Mouse (Mus musculus) heart, embryonic 10.5 days (tissue): ENCODE results near the gene Tiam2. TPM values are rescaled to one million over a fixed set of nuclear protein-coding genes. Genes with fewer than 3 reads are reported as not detected.
"Not testable (repeated sequence)": the region's sequence is repeated elsewhere in the genome, so short reads cannot be mapped to it uniquely, and the experiment has no call there.

Experiments
- DNase-seq: peaks from one replicate; pipeline ENCODE4 v3.0.0-alpha.2; 2017; ENCODE audit warnings: low spot score
- H3K27ac ChIP-seq: fragments of 300-500 bp; sonication (generic); 2 replicates; pipeline ENCODE4 v1.5.1; 2016; ENCODE audit warnings: mild to moderate bottlenecking
- H3K27me3 ChIP-seq: fragments of 300-500 bp; sonication (generic); 2 replicates; pipeline ENCODE4 v1.6.1; 2016; ENCODE audit warnings: mild to moderate bottlenecking; ENCODE audit not compliant: poor library complexity, insufficient read depth, severe bottlenecking
- H3K36me3 ChIP-seq: fragments of 300-500 bp; sonication (generic); 2 replicates; pipeline ENCODE4 v1.6.1; 2016; ENCODE audit warnings: mild to moderate bottlenecking, moderate library complexity
- H3K4me1 ChIP-seq: fragments of 300-500 bp; sonication (generic); 2 replicates; pipeline ENCODE4 v1.6.1; 2016; ENCODE audit warnings: mild to moderate bottlenecking
- H3K4me3 ChIP-seq: fragments of 300-500 bp; sonication (generic); 2 replicates; pipeline ENCODE4 v1.5.1; 2016; ENCODE audit warnings: mild to moderate bottlenecking, moderate library complexity
- H3K9me3 ChIP-seq: fragments of 300-500 bp; sonication (generic); 2 replicates; pipeline ENCODE4 v1.6.1; 2016; ENCODE audit warnings: mild to moderate bottlenecking, moderate library complexity
- WGBS: fragments of 180-500 bp; shearing (Covaris S2); methylation state at CpG from one replicate; pipeline ENCODE4 v1.1.7; 2016; 5-methylcytosine and 5-hydroxymethylcytosine counted together
- polyA plus RNA-seq: library from polyadenylated mRNA; unstranded; fragments of >200 nt; fragmentation: Nextera tagmentation; extraction: Ambion mirVana; gene quantifications from 2 replicates; pipeline ENCODE4 v1.2.1, GENCODE M21; 2016

Tiam2 gene
- polyA plus RNA-seq, 1 experiment from 2014 or later = 3.7 TPM

GRCm38 (mm10) chr17:3349331-3349730 lies 23.0 kb downstream of the Tiam2 start:
- no peak for DNase-seq
- Histone ChIP-seq H3K27ac (no peak overlapping the region), H3K9me3 (no peaks in the 10 kb centered on the region), H3K4me3 (no peak overlapping the region), H3K36me3 (no peaks in the 10 kb centered on the region), H3K4me1 (peaks cover 8% of the 10 kb centered on the region; the same call in 1 of the 2 replicates), H3K27me3 (no peaks in the 10 kb centered on the region)
- 79% methylated on average over 5 of the region's 5 CpGs for WGBS

DNA sequence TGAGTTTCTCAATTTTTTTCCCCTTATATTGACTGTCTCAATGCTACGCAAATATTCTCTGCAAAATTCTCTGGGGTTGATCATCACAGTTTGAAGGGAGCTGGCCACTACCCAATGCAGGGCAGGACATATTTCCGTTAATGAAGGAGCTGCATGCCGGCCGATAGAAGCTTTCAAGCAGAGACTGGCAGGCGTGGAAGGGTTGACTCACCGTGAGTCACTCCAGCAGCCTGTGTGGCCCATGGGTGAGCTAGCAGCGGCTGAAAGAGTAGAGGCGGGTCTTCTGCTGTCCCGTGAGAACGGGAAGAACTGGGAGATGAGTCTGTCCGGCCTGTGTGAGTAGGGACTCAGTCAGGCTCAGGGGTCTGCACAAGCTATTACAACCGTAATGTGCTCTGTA lies 23.6 kb downstream of the Tiam2 start:
- WGBS = 41% methylated on average over 12 of the region's 12 CpGs
- Histone ChIP-seq H3K27me3 (no peaks in the 10 kb centered on the region), H3K4me1 (peaks cover 13% of the 10 kb centered on the region), H3K36me3 (no peaks in the 10 kb centered on the region), H3K27ac (no peak overlapping the region), H3K9me3 (no peaks in the 10 kb centered on the region), H3K4me3 (no peak overlapping the region)
- DNase-seq = peak; percentile 88

DNA sequence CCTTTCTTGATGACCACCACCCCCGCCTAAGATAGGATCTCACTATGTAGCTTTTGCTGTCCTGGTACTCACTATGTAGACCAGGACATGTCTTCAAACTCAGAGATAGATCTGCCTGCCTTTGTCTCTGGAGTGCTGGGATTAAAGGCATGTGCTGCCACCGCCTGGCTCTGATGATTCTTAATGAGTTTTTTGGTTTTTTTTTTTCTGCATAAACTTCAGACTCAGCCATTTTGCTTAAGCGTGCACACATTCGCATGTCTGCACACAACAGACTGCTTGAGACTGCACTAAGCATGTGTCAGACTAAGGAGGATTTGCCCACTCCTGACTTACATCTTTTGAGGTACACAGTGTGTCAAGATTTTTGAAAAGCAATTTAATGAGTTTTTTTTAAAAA lies 24.0 kb downstream of the Tiam2 start:
- 80% methylated on average over 4 of the region's 4 CpGs for WGBS
- H3K27ac ChIP-seq = no peak overlapping the region
- H3K4me3 ChIP-seq = no peak overlapping the region
- peaks cover 14% of the 10 kb centered on the region for H3K4me1 ChIP-seq
- no peaks in the 10 kb centered on the region for H3K36me3 ChIP-seq
- H3K27me3 ChIP-seq = no peaks in the 10 kb centered on the region
- no peaks in the 10 kb centered on the region for H3K9me3 ChIP-seq
- no peak for DNase-seq

- WGBS = 70% methylated on average over 4 of the region's 4 CpGs
- Histone ChIP-seq H3K4me1 (peaks cover 8% of the 10 kb centered on the region; the same call in 1 of the 2 replicates), H3K36me3 (no peaks in the 10 kb centered on the region), H3K9me3 (no peaks in the 10 kb centered on the region), H3K4me3 (no peak overlapping the region), H3K27ac (no peak overlapping the region), H3K27me3 (no peaks in the 10 kb centered on the region)
- no peak for DNase-seq
These were observed 25.3 kb downstream of the Tiam2 start for GRCm38 (mm10) chr17:3351668-3352067.

GRCm38 (mm10) chr17:3353141-3353540 lies 26.8 kb downstream of the Tiam2 start:
- DNase-seq, H3K27me3 ChIP-seq, H3K27ac ChIP-seq, H3K36me3 ChIP-seq, H3K4me3 ChIP-seq, H3K9me3 ChIP-seq, H3K4me1 ChIP-seq: not testable (repeated sequence)
- WGBS = 97% methylated on average over 10 of the region's 10 CpGs

DNA sequence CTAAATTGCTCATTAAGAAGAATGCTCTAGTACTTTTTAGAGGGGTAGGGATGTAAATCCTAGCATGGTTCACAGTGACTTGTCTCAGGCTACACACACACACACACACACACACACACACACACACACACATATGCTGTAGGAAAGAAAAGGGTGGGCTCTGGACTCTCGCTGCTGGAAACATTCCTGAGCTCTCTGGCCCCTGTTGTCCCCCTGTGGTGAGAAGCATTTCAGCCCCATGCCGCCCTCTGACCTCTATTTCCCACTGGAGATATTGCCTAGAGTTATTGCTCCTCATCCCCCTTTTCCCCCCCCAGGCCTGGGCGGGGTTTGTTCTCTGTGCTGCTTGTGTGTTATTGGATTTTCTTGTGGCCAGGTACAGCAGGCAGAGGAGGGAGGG lies 28.5 kb downstream of the Tiam2 start:
- Histone ChIP-seq H3K4me3 (no peak overlapping the region), H3K27ac (no peak overlapping the region), H3K36me3 (no peaks in the 10 kb centered on the region), H3K27me3 (no peaks in the 10 kb centered on the region), H3K4me1 (peaks cover 8% of the 10 kb centered on the region; the same call in 1 of the 2 replicates), H3K9me3 (no peaks in the 10 kb centered on the region)
- DNase-seq = no peak
- WGBS = 55% methylated on average over 3 of the region's 3 CpGs

DNA sequence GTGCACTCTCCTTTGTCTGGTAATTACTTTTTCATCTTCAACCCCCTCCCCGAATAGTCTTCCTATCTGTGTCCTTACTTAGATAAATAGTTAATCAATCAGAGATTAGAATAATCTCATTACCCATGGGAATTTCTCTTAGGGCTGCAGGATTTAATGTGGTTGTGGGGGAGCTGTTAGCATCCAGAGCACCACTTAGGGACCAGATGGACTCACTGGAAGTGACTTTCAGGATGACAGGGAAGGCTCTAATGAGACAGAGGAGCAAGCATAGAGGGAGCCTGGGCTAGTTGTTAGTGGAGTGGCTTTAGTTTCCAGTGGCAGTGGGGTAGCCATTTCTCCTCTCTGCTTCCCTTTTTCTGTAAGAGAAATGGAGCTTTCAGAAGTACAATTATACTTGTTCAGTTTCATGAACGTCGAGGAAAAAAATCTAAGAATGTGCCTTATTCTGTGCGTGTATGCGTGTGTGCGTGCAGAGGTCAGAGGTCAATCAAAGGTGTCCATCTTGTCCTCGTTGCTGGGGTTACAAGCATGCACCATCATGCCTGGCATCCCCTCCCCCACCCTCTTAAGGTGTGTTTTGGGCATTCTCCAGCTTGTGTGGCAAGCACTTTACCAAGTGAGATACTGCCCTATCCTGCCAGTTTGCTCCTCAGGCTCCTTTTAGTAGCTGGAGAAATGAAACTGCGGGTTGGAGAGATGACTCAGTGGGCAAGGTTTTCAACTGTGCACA lies 30.4 kb downstream of the Tiam2 start:
- DNase-seq = no peak
- WGBS = 72% methylated on average over 8 of the region's 8 CpGs
- Histone ChIP-seq H3K27ac (no peak overlapping the region), H3K36me3 (no peaks in the 10 kb centered on the region), H3K9me3 (no peaks in the 10 kb centered on the region), H3K4me3 (no peak overlapping the region), H3K4me1 (peaks cover 6% of the 10 kb centered on the region; the same call in 1 of the 2 replicates), H3K27me3 (no peaks in the 10 kb centered on the region)

GRCm38 (mm10) chr17:3360236-3360635 lies 33.9 kb downstream of the Tiam2 start:
- Histone ChIP-seq H3K36me3 (no peaks in the 10 kb centered on the region), H3K27me3 (no peaks in the 10 kb centered on the region), H3K4me3 (no peak overlapping the region), H3K9me3 (no peaks in the 10 kb centered on the region), H3K4me1 (no peaks in the 10 kb centered on the region), H3K27ac (no peak overlapping the region)
- WGBS = 18% methylated on average over 1 of the region's 1 CpGs
- DNase-seq = no peak

DNA sequence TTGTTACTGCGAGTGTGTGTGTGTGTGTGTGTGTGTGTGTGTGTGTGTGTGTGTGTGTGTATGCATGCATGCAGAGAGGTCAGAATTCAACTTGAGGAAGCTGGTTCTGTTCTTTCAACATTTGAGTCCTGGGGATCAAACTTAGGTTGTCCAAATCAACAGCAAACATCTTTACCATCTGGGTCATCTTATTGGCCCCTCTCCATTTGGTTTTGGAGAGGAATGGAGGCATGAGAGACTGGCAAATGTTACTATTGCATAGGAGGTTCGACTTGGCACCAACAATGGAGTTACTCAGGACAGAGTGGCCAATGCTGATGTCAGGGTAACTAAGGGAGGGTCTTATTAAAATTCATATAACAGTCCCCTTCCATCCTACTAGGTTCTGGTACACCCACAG lies 35.4 kb downstream of the Tiam2 start:
- Histone ChIP-seq H3K4me3 (no peak overlapping the region), H3K27me3 (no peaks in the 10 kb centered on the region), H3K4me1 (no peaks in the 10 kb centered on the region), H3K36me3 (no peaks in the 10 kb centered on the region), H3K9me3 (no peaks in the 10 kb centered on the region), H3K27ac (no peak overlapping the region)
- WGBS = 89% methylated on average over 2 of the region's 2 CpGs
- no peak for DNase-seq

DNA sequence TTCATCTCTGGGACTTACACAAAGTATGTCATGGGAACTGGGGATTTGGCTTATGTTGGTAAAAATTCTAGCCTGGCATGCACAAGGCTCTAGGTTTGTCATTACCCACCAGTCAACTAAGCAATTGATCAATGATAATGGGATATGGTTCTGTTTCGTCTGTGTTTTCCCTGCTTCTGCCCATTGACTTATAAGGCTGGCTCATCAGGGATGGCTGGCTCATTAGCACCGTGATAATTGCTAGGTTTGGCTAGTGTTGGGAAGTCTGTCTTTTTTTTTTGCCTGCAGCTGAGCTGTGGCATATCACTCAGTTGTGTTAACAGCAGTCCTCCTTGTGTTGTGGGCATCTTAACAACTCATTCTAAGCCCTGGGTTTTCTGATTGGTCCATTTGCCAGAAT lies 36.8 kb downstream of the Tiam2 start:
- H3K27me3 ChIP-seq = no peaks in the 10 kb centered on the region
- no peak for DNase-seq
- WGBS = 78% methylated on average over 2 of the region's 2 CpGs
- H3K9me3 ChIP-seq = no peaks in the 10 kb centered on the region
- H3K36me3 ChIP-seq = no peaks in the 10 kb centered on the region
- H3K4me3 ChIP-seq = no peak overlapping the region
- no peaks in the 10 kb centered on the region for H3K4me1 ChIP-seq
- no peak overlapping the region for H3K27ac ChIP-seq

DNA sequence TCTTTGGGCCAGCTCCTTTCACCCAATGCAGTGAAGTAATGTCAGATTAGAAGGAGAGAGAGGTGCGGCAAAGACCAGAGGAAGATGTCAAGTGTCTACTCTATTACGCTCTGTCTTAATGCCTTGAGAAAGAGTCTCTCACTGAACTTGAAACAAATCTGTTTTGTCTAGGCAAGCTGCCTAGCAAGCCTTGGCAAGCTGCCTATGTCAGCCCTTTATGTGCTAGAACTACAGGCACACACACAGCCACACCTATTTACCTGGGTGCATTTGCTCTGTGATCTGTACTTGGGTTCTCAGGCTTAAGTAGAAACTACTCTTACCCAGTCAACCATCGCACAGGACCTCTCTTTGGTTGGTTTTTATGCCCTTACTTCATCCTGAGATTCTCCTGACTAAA lies 40.4 kb downstream of the Tiam2 start:
- Histone ChIP-seq H3K27me3 (no peaks in the 10 kb centered on the region), H3K27ac (no peak overlapping the region), H3K4me1 (no peaks in the 10 kb centered on the region), H3K36me3 (no peaks in the 10 kb centered on the region), H3K4me3 (no peak overlapping the region), H3K9me3 (no peaks in the 10 kb centered on the region)
- no peak for DNase-seq
- WGBS = 88% methylated on average over 3 of the region's 3 CpGs

- WGBS = 91% methylated on average over 1 of the region's 1 CpGs
- H3K4me1 ChIP-seq = no peaks in the 10 kb centered on the region
- DNase-seq = no peak
These were observed 42.0 kb downstream of the Tiam2 start for GRCm38 (mm10) chr17:3368386-3368785.

GRCm38 (mm10) chr17:3369631-3370030 lies 43.3 kb downstream of the Tiam2 start:
- Histone ChIP-seq H3K27ac (no peak overlapping the region), H3K4me3 (no peak overlapping the region), H3K36me3 (no peaks in the 10 kb centered on the region), H3K9me3 (no peaks in the 10 kb centered on the region), H3K4me1 (no peaks in the 10 kb centered on the region), H3K27me3 (no peaks in the 10 kb centered on the region)
- no peak for DNase-seq
- WGBS = 92% methylated on average over 4 of the region's 4 CpGs

More at GRCm38 (mm10) chr17:3368386-3368785, 42.0 kb downstream of the Tiam2 start:
- Histone ChIP-seq H3K27me3 (no peaks in the 10 kb centered on the region), H3K9me3 (no peaks in the 10 kb centered on the region), H3K4me3 (no peak overlapping the region), H3K27ac (no peak overlapping the region), H3K36me3 (no peaks in the 10 kb centered on the region)

DNA sequence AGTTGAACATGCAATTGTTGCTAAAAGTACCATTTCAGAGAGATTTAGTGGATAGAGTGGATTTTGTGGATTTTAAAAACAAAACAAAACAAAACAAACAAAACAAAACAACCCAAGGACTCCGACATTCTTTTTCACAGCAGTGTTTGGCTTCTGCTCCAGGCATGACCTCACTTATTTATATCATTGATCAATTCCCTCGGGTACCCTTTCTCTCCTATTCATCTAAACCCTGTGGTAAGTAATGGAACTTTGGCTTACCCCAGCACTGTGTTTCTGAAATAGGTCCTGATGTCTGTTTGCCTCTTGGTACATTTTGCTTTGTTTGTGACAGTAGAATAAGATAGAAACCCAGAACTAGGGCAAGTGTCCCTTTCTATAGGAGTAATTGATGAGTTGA lies 52.2 kb downstream of the Tiam2 start:
- Histone ChIP-seq H3K27me3 (no peaks in the 10 kb centered on the region), H3K4me1 (peaks cover 16% of the 10 kb centered on the region; the same call in 1 of the 2 replicates), H3K4me3 (no peak overlapping the region), H3K36me3 (no peaks in the 10 kb centered on the region), H3K27ac (no peak overlapping the region), H3K9me3 (no peaks in the 10 kb centered on the region)
- DNase-seq = no peak
- WGBS = 58% methylated on average over 2 of the region's 2 CpGs
